ENCODE assay signal across 12 mouse cellular contexts in genomic region chr2:127773938-127774577, GRCm38 (mm10). TPM values are rescaled to one million over a fixed set of nuclear protein-coding genes. Genes with fewer than 3 reads are reported as not detected.
A peak's percentile ranks its signal among the peaks of the same experiment; 100 is the strongest.
DNase-seq lines count a peak whose midpoint lies in the region; ATAC-seq and TF ChIP-seq lines count a peak whose summit lies in the region.
"Had no signal": no experiment of that assay in that cellular context is flagged by ENCODE, and none has a peak within 500 bp of the region (broad histone marks: within the 10 kb centered on the region; RNA-seq: fewer than 3 reads in every experiment).

No protein-coding gene starts in this region.

- peak overlapping the region; percentile 4; the same call in 1 of the 2 replicates for H3K9ac ChIP-seq in embryonic facial prominence, embryonic 11.5 days (replicated peaks; ENCODE audit: low read length)
- H3K9ac ChIP-seq in hindbrain, embryonic 13.5 days = 0 out of 2 replicates have a peak overlapping the region, but pooled peaks have one; percentile 5
- no peak overlapping the region; the same call in 1 of the 2 replicates for H3K9ac ChIP-seq in midbrain, embryonic 15.5 days

- 35% methylated on average over 15 of the region's 15 CpGs for WGBS in embryonic facial prominence, embryonic 11.5 days
- WGBS in hindbrain, embryonic 13.5 days = 58% methylated on average over 15 of the region's 15 CpGs
- 22% methylated on average over 15 of the region's 15 CpGs for WGBS in midbrain, embryonic 15.5 days

- DNase-seq in layer of hippocampus, adult 2 months (ENCODE audit: low spot score in 2 of 2) = peak in 1 of 2 experiments; percentile 23
- no peak for DNase-seq in layer of hippocampus, adult 9-10 months (ENCODE audit: low spot score)
- no peak for DNase-seq in embryonic facial prominence, embryonic 11.5 days (ENCODE audit: low spot score)
- no peak for DNase-seq in thymus, postnatal 36 days
- DNase-seq in Muller cell, postnatal 12 days (ENCODE audit: inconsistent ontology term) = no peak
- DNase-seq: cerebellum, postnatal 10 days; spleen, adult 18-20 months; thymus, postnatal 4 days had no signal

- TF ChIP-seq CTCF in layer of hippocampus, adult 2 months (conservative IDR thresholded peaks at IDR 0.05) = no peak

- ATAC-seq in embryonic facial prominence, embryonic 11.5 days (replicated peaks; ENCODE audit: insufficient number of reproducible peaks, low FRiP score, low TSS enrichment, low read depth) = peak; percentile 59; the same call in 1 of the 2 replicates
- ATAC-seq in hindbrain, embryonic 13.5 days (ENCODE audit: low FRiP score) = no peak
- peak; percentile 69; the same call in 1 of the 2 replicates for ATAC-seq in midbrain, embryonic 15.5 days (replicated peaks)
- ATAC-seq in inflammation-experienced regulatory T-cells, adult 6 months = no peak

- no peak overlapping the region for H3K4me2 ChIP-seq in embryonic facial prominence, embryonic 11.5 days (ENCODE audit: low read depth, low read length)
- H3K4me2 ChIP-seq in hindbrain, embryonic 13.5 days = no peak overlapping the region
- H3K4me2 ChIP-seq in midbrain, embryonic 15.5 days = peak overlapping the region; percentile 33

- peak overlapping the region; percentile 79 for H3K27ac ChIP-seq in layer of hippocampus, adult 2 months
- H3K27ac ChIP-seq in embryonic facial prominence, embryonic 11.5 days (replicated peaks; ENCODE audit: low read depth, low read length) = no peak overlapping the region
- H3K27ac ChIP-seq in hindbrain, embryonic 13.5 days = peak overlapping the region; percentile 41
- peak overlapping the region; percentile 65 for H3K27ac ChIP-seq in midbrain, embryonic 15.5 days

- no peak overlapping the region; the same call in 1 of the 2 replicates for H3K4me3 ChIP-seq in layer of hippocampus, adult 2 months
- H3K4me3 ChIP-seq in embryonic facial prominence, embryonic 11.5 days (ENCODE audit: low read depth, low read length) = no peak overlapping the region
- no peak overlapping the region for H3K4me3 ChIP-seq in hindbrain, embryonic 13.5 days
- no peak overlapping the region for H3K4me3 ChIP-seq in midbrain, embryonic 15.5 days

- H3K9me3 ChIP-seq in embryonic facial prominence, embryonic 11.5 days (replicated peaks; ENCODE audit: control insufficient read depth, low read length) = no peaks in the 10 kb centered on the region
- no peaks in the 10 kb centered on the region for H3K9me3 ChIP-seq in hindbrain, embryonic 13.5 days
- no peaks in the 10 kb centered on the region for H3K9me3 ChIP-seq in midbrain, embryonic 15.5 days

- H3K36me3 ChIP-seq in embryonic facial prominence, embryonic 11.5 days (replicated peaks; ENCODE audit: control insufficient read depth, insufficient read depth, low read depth, low read length) = no peaks in the 10 kb centered on the region
- H3K36me3 ChIP-seq in hindbrain, embryonic 13.5 days = peaks cover 39% of the 10 kb centered on the region
- H3K36me3 ChIP-seq in midbrain, embryonic 15.5 days (replicated peaks) = peaks cover 13% of the 10 kb centered on the region; the same call in 1 of the 2 replicates

- H3K27me3 ChIP-seq in embryonic facial prominence, embryonic 11.5 days (ENCODE audit: control insufficient read depth, insufficient read depth, low read length) = no peaks in the 10 kb centered on the region
- no peaks in the 10 kb centered on the region for H3K27me3 ChIP-seq in hindbrain, embryonic 13.5 days
- no peaks in the 10 kb centered on the region for H3K27me3 ChIP-seq in midbrain, embryonic 15.5 days (replicated peaks)

- no peaks in the 10 kb centered on the region for H3K4me1 ChIP-seq in embryonic facial prominence, embryonic 11.5 days (ENCODE audit: control insufficient read depth, insufficient read depth, low read length)
- H3K4me1 ChIP-seq in hindbrain, embryonic 13.5 days (replicated peaks) = 0 out of 2 replicates have a peak, but pooled peaks cover 4% of the 10 kb centered on the region
- H3K4me1 ChIP-seq in midbrain, embryonic 15.5 days = peaks cover 7% of the 10 kb centered on the region; the same call in 1 of the 2 replicates

RNA-seq across cellular contexts. Expression of gene Nphp1, which starts 14.6 kb away (rescaled TPM):
- total RNA-seq in layer of hippocampus, adult 2 months (2021) = 10 to 100 TPM; 21.4 to 25.0 TPM
- polyA plus RNA-seq in embryonic facial prominence, embryonic 11.5 days (2014; fragmentation: Nextera tagmentation; extraction: Ambion mirVana) = 34.2 and 36.8 TPM in 2 replicates
- polyA plus RNA-seq in hindbrain, embryonic 13.5 days (2015; fragmentation: Nextera tagmentation; extraction: Ambion mirVana) = 18.8 and 19.9 TPM in 2 replicates
- polyA plus RNA-seq in midbrain, embryonic 15.5 days (2015; fragmentation: Nextera tagmentation; extraction: Ambion mirVana) = 16.9 and 17.7 TPM in 2 replicates
- polyA plus RNA-seq in inflammation-experienced regulatory T-cells, adult 6 months (2017; shearing (Covaris generic)) = under 1 TPM in 1 of 3 experiments, not detected in 2; 0.36 TPM

RNA-seq across cellular contexts. Expression of gene Mtln, which starts 18.2 kb away (rescaled TPM):
- 10 to 100 TPM; 52.6 to 55.4 TPM for total RNA-seq in layer of hippocampus, adult 2 months (2021)
- 23.0 and 24.0 TPM in 2 replicates for polyA plus RNA-seq in embryonic facial prominence, embryonic 11.5 days (2014; fragmentation: Nextera tagmentation; extraction: Ambion mirVana)
- 32.7 and 34.8 TPM in 2 replicates for polyA plus RNA-seq in hindbrain, embryonic 13.5 days (2015; fragmentation: Nextera tagmentation; extraction: Ambion mirVana)
- 33.5 and 35.1 TPM in 2 replicates for polyA plus RNA-seq in midbrain, embryonic 15.5 days (2015; fragmentation: Nextera tagmentation; extraction: Ambion mirVana)
- 10 to 100 TPM; 18.2 to 38.9 (median 34.5) TPM for polyA plus RNA-seq in inflammation-experienced regulatory T-cells, adult 6 months (2017; shearing (Covaris generic))

RNA-seq across cellular contexts. Expression of gene Mall, which starts 44.3 kb away (rescaled TPM):
- under 1 TPM; 0.47 to 0.54 TPM for total RNA-seq in layer of hippocampus, adult 2 months (2021)
- polyA plus RNA-seq in embryonic facial prominence, embryonic 11.5 days (2014; fragmentation: Nextera tagmentation; extraction: Ambion mirVana) = 1.1 and 1.4 TPM in 2 replicates
- polyA plus RNA-seq in hindbrain, embryonic 13.5 days (2015; fragmentation: Nextera tagmentation; extraction: Ambion mirVana) = 0.60 and 0.69 TPM in 2 replicates
- polyA plus RNA-seq in midbrain, embryonic 15.5 days (2015; fragmentation: Nextera tagmentation; extraction: Ambion mirVana) = 0.98 and 1.1 TPM in 2 replicates
- not detected for polyA plus RNA-seq in inflammation-experienced regulatory T-cells, adult 6 months (2017; shearing (Covaris generic))
- total RNA-seq: hematopoietic stem cell, adult 5-6 weeks had no signal

RNA-seq across cellular contexts. Expression of gene Bub1, which starts 57.6 kb away (rescaled TPM):
- under 1 TPM; 0.25 to 0.77 TPM for total RNA-seq in layer of hippocampus, adult 2 months (2021)
- polyA plus RNA-seq in embryonic facial prominence, embryonic 11.5 days (2014; fragmentation: Nextera tagmentation; extraction: Ambion mirVana) = 31.1 and 37.9 TPM in 2 replicates
- 13.2 and 14.4 TPM in 2 replicates for polyA plus RNA-seq in hindbrain, embryonic 13.5 days (2015; fragmentation: Nextera tagmentation; extraction: Ambion mirVana)
- polyA plus RNA-seq in midbrain, embryonic 15.5 days (2015; fragmentation: Nextera tagmentation; extraction: Ambion mirVana) = 7.0 and 7.2 TPM in 2 replicates
- 10 to 100 TPM in 1 of 3 experiments, 1 to 10 TPM in 2; 1.6 to 16.2 (median 2.3) TPM for polyA plus RNA-seq in inflammation-experienced regulatory T-cells, adult 6 months (2017; shearing (Covaris generic))

Comparison
In these comparisons a context has a peak if more than half of its experiments do, and no peak if none do; other contexts are left out.
1. ATAC-seq: peak in embryonic facial prominence, embryonic 11.5 days (single experiment) and midbrain, embryonic 15.5 days (single experiment); none in hindbrain, embryonic 13.5 days (single experiment) and inflammation-experienced regulatory T-cells, adult 6 months (single experiment).
2. RNA of gene Nphp1, which starts 14.6 kb away (polyA plus RNA-seq): 34.2 to 36.8 TPM in embryonic facial prominence, embryonic 11.5 days, 18.8 to 19.9 TPM in hindbrain, embryonic 13.5 days and 16.9 to 17.7 TPM in midbrain, embryonic 15.5 days; 0.36 TPM in inflammation-experienced regulatory T-cells, adult 6 months; every median in the first group is over 10 times any median in the second.